Mouse (Mus musculus): ENCODE results near the gene Dnajc19.
A peak's percentile ranks its signal among the peaks of the same experiment; 100 is the strongest.

The Dnajc19 gene

DNA sequence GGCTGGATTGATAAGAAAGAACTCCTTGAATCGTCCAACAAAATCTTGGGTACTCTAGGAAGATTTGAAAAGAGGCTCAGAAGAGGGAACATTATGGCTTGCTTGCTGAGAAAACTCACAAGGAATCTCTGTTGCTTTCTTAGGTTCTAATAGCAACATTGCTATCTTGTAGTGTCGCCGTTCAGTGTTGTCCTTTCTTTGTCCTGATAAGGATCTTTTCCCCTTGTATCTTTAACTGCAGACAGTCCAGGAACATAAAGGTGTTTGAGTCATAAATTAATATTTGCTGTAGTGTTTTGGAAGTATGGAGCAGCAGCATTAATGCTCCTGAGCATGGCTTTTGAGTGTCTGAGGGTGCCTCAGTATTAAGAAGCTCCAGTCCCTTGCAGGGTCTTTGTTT, 50.5 kb downstream of the Dnajc19 start:
- no peak for DNase-seq (ENCODE audit: low spot score in 2 of 2)

DNA sequence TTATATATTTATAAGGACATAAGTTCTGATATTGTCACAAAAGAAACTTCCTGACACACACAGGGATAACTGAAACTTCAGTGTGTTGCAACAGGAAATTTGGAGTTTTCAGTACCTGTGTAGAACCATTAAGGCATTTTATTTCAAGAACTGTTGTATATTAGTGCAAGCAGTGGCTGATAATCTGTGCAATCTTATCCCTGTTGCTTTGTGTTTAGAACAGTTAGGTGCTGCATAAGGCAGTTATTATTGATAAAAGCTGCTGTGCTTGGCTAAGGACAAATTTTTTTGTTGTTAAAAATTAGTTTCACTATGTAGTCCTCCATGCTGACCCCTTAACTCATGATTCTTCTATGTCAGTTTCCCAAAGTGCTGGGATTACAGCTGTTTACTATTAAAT, 52.2 kb downstream of the Dnajc19 start:
- DNase-seq (ENCODE audit: low spot score in 2 of 2): no peak

DNA sequence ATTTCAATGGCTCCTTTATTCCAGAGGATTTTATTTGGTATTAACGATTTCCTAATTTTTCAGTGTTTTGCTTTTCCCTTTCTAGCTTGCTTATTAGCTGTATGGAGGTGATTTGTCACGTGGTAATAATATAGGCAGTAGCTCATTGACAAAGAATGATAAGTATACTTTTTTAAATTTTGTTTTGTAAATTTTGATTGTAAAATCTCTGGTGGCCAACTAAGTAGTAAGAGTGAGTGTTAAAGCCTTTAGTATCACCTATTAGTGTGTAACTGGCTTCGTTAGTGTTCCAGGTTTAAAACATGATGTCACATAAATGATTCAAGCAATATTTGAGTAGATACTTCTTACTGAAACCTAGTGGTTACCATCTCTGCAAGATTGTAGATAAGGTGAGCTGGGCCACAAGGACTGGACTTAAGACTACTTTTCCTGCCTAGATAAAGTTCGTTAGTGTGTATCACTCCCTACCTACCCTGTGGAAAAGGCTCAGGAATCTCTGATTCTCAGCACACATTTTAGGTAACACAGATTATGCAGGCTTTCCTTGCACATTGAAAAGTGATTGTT, 59.8 kb downstream of the Dnajc19 start:
- DNase-seq (ENCODE audit: low spot score in 2 of 2): no peak

DNA sequence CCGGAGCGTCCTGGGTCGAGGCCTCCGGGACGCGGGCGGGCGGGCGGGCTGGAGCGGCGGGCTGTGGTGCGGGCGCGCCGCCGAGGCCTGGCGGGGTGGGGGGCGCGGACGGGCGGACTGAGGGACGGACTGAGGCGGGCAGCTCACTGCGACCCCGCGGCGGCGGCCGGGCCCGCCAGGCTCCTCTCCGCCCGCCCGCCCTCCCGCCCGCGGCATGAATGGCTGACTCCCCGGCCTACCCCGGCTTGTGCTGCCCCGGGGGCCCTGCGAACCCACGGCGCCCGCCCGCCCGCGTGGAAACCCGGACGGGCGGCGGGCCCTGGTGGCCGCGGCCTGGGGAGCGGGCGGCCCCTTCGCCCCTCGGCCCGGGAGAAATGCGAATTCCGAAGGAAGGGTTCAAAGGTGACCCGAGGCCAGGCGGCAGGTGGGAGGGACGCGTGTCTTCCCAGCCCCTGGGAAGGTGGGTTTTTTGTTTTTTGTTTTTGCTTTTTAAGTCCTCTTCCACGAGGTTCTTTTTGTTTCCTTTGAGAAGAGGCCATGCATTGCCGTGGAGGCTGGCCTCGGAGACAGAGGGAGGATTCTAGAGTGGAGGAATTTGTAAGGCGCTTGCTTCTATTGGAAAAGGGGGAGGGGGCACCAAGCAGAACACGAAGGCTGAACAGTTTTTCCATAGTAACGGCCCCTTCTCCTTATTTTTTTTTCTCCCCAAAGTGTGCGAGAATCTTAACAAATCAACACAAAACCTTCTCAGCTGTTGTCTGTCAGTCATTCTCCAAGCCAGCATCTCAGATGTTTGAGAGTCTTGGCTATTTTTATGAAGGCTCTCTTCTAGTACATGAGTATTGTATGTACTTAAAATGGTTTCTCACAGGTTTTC, 60.5 kb downstream of the Dnajc19 start:
- DNase-seq (ENCODE audit: low spot score in 2 of 2): no peak

DNA sequence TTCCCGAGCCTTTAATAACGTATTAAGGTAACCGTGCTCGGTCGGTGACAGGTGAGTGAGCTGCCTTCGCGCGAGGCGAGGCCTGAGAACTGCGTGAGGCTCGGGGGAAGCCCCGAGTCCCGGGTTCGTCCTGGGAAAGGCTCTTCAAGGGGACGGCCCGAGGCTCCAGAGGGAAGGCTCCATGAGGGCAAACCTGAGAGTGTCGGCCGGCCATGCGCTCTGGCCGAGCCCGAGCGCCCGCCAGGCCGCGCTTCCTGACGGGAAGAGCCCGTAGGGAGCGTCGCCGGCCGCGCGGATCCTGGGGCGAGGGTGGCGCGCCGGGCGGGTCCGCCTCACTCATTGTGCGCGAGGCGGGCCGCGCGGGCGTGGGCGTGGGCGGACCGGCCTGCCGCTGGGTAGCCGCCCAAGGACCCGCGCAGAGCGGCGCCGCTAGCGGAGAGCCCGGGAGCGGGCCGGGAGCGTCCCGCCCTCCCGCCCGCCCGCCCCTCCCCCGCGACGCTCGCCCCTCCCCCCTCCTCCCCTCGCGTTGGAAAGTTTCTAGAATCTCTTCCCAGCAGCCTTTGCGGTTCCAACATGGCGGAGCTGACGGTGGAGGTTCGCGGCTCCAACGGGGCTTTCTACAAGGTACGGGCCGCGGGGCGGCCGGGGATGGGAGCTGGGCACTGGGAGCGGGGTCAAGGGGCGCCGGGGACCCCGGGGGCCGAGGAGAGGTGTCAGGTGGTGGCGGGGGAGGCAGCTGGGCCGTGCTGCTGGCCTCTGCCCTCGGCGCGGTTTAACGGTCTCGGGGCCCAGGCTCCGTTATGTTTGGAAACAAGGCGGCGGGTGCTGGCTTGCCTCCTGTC, 61.4 kb downstream of the Dnajc19 start, which contains the start of gene Fxr1:
Fxr1 (plus strand) TSS at position 404 of the 842 bp plus-strand sequence.
- peak; percentile 44 to 70 for DNase-seq (ENCODE audit: low spot score in 2 of 2)

DNA sequence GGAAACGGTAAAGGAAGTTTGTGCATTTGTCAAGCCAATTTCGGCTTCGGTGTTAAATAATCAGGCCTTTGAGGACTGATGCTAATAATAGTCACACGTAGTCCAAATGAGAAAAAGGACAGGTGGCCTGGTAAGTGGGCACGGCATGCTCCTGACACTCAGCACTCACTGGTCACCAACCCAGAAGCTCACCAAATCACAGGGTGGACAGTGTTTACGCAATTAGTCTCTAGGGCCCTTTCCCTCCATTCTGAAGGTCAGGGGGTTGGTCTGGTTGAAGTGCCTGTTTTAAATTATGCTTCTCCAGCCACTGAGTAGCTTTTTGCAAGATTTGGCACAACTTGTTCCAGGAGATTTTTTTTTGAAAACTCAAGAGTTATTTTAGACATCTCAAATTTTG, 72.9 kb downstream of the Dnajc19 start:
- no peak for DNase-seq (ENCODE audit: low spot score in 2 of 2)

DNA sequence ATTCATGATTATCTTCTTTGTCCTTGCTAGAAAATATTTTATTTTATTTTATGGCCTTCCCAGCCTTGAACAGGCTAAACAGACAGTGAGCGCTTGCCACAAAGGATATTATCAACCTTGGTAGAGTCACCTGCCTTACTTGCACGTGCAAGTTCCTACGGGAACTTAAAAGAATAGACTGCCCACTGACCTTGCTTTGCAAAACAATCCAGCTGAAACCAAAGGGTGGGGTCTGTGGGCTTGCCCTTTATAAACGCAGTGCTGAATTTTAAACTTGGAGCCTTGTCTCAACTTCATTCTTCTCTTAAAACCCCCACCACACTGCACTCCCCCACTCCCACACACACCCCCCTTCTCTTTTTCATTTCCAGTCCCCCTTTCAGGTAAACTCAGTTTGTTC, 73.5 kb downstream of the Dnajc19 start:
- DNase-seq (ENCODE audit: low spot score in 2 of 2): no peak

DNA sequence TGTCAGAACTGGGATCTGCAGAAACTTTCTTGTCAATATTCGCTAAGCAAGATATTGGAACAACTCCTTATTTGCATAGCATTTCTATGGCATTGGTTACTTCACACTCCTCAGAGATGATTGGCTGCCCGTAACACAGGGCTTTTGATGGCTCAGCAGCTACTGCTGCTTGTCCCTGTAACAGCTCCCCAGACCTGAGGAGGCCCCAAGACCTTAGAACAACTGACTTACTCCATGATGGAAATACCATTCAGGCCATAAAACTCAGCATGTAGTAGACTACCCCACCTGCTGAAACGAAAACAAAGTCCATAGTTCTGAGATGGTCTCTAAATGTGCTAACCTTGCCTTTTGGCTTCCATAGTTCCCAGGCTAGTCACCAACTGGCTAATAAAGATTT, 74.3 kb downstream of the Dnajc19 start:
- no peak for DNase-seq (ENCODE audit: low spot score in 2 of 2)

DNA sequence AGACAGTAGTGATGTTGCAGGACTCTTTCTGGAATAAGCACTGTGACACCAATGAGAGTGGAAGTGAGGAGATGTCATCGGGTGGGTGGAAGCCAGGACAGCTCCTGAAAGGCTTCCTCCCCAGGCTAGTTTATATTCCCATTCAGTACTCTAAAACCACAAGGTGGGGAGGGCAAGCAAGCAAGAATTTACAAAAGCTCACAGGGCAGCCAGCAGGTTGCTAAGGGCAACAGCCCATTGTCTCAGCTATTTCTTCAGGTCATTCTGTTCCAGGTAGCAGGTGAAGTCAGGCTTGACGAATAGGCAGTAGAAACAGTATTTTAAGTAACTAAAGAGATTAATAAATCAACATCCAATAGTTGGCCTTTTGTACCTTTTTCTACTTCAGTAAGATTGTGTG, 74.8 kb downstream of the Dnajc19 start:
- no peak for DNase-seq (ENCODE audit: low spot score in 2 of 2)
